Mouse (Mus musculus) stomach, postnatal 0 days (tissue): ENCODE results near the gene Selenon.

Experiments used
- CTCF ChIP-seq: IDR thresholded peaks from 2 replicates; pipeline ENCODE4 v1.5.1; 2016; ENCODE audit warnings: antibody characterized with exemption, low read depth, mild to moderate bottlenecking, moderate library complexity
- EP300 ChIP-seq: optimal IDR thresholded peaks from 2 replicates; pipeline ENCODE3; 2016; ENCODE audit warnings: antibody characterized with exemption

DNA sequence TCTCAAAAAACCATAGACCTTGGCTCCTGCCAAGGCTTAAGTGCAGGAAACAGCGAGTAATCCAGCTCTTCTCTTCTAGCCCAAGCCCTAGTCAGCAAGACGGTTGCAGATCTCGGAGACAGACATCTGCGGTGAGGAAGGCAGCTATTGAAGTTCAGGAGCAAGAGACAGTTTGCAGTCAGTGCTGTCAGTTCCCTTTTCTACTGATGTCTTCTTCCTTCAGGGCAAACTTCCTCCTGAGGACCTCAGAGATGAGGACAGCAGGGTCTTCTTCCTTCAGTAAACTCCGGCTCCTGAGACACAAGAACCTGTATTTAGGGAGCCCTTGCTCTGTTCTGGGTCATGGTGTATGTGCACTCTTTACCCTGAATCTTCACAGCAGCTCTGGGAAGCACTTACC, 25.7 kb downstream of the Selenon start:
- no peak for TF ChIP-seq CTCF
- no peak for TF ChIP-seq EP300
